Mouse (Mus musculus) retina, adult 2 months (tissue): ENCODE measurements around the gene Exoc4.
A peak's percentile ranks its signal among the peaks of the same experiment; 100 is the strongest.

ENCODE experiments used
- DNase-seq: peaks from one replicate; pipeline ENCODE4 v3.0.0-alpha.2; 2012; ENCODE audit warnings: low read depth, low spot score

Exoc4 gene

DNA sequence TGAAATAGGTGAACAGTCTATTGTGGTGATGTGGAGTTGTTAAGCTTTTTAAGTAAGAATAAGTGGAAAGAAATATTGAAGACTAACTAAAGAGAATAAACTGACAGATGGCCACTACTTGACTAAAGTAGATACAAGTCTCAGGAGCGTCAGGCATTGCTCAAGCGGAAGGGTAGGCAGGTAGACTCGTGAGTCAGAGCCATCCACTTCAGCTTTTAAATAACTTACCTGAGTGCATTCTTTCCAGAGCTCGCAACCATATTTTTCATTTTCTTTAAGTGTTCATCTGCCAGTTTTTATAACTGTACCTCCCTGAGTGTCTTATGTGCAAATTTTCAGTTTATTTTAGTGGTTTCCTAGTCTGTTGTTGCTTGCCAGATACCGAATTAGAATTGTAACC, 219.6 kb downstream of the Exoc4 start:
- DNase-seq, result no peak

DNA sequence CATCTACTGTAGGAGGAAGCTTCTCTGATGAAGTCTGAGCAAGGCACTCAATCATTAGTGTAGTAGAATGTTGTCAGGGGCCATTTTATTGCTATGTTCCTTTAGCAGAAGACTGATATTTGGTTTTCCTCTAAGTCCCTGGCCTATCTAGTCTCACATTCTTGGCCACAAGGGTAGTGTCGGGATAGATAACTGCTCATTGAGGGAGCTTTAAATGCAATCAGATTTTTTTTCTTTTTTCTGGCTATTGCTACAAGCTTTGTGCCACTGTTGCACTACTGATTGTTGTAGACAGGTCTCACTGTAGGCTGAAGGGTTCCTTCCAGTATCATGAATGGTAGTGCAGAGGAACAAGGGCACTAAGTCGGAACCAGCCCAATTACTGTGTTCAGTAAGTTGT, 227.2 kb downstream of the Exoc4 start:
- no peak for DNase-seq

DNA sequence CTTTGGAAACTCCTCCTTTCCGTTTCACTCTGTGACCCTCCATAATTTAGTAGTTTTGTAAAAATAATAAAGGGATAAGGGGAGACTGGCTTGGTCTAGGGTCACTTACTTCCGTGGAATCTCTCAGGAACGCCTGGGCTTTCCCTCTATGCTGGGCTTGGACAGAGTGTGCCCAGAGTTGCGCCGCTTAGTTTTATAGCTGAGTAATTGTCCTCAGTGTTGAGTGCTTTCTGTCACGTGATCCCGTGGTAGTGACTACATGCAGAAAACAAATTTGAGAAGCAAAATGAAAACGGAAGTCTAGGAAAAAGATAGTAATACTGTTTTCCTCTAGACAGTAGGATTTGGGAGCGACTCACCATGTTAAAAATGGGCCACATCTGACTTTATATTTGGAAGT, 235.7 kb downstream of the Exoc4 start:
- DNase-seq, result no peak

DNA sequence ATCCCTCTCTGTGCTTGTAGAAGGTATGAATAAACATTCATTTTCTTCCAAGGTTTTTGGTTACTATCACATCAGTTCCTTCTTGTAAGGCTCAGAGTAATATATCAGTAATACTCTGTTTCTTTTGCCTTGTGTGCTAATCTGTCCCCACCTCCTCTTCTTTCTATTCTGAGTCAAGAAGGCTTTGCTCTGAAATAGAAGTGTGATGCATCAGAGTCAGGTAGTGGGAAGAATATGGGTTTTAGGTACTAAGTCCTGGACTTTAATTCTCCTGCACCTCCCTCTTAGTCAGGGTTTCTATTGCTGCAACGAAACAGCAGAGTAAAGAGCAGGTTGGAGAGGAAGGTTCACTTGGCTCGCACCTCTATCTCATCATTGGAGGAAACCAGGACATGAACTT, 240.9 kb downstream of the Exoc4 start:
- no peak for DNase-seq

DNA sequence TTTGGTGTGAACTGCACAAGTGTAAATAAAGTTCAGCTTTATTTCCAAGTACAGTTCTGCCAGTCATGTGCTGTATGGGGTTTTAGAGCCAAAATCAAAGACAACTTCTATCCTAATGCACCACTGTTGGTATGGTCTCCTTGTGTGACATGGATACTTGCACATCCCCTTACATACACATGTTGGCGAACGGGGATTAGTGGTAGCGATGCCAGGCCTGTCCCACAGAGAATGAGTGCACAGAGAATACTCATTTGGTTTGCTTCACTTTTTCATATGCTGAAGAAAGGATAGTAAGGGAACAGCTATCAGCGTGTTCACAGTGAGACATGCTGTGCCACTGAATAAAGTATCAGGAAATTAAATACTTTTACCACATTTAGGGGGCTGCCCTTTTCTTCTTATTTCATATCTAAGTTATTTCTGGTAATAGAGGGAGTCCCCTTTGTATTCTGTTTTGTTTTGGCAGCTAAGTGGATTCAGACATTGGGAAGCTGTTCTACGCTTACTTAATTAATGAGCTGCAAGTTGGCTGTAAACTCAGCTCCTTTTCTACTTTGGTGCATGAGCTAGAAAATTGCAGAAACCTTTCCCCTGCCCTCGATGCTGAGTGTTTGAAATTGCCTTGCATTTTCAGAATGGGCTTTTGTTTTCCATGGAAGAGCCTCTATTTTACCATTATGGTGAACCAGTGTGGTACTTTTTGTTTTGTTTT, 247.4 kb downstream of the Exoc4 start:
- no peak for DNase-seq

DNA sequence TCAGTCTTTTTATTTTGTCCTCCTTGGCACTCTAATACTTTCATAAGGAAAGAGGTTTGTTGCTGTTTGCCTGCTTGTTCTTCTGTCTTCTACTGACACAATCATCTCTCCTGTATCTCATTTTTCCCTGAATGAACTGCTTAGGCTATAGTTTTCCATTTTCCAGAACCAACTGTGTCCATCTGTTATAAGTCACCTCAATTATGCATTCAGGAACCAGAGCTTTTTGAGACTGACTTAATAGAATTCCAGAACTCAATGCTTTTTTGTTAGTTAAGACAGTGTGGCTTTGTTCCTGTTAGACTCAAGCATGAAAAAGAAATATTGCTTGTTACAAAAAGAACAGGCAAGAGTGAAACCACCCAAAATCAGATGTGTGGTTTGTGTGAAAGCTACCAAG, 248.5 kb downstream of the Exoc4 start:
- DNase-seq, result no peak

DNA sequence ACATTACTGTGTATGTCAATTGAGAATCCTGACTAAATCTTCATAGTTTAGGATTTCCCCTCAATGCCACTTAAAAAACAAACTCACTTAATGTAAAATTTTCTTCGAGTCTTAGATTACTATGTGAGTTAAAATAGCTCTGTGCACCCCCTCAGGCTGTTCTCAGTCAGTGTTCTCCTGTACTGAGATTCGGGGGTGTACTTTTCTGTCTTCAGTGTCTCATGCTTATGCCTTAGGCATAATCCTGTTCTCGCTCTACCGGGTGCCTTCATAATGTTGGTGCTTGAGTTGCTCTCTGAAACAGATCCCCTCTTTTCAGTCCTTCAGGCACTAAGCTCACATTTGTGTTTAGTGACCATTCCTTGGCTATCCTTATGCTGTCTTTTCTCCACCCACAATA, 253.5 kb downstream of the Exoc4 start:
- DNase-seq, result no peak

DNA sequence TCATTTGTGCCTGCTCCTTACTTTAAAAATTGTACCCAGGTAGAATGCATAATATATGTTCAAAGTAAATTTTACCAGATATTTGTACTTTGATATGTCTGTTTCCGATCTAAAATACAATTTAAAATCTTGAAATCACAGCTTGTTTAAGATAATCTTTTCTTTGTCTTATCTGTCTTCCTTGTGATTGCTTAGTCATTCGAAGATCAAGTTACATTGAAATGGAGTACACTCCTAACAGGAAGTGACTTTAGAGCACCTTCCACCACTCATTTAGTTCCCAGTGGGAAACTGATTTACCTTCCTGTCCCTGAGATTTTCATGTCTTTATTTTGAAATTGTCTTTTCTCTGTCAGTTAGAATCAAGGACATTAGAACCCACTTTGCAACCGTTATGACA, 254.5 kb downstream of the Exoc4 start:
- DNase-seq, result no peak

DNA sequence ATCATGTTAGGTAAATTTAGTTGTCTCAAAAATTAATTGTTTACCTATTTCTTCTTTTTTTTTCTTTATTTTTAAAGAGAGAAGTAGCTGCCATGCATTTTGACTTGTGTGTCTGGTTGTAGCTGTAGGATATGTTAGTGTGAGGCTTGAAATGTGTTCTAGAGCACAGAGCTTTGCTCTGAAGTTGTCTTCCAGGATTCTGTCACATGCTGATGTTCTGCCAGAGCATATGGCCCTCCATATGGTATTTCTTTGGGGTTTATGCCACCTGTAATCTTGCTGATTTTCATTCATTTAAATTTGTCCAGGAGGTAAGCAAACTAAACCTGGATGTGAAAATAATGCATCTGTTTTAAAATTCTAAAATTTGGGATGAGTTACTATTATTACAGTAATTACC, 258.2 kb downstream of the Exoc4 start:
- no peak for DNase-seq

DNA sequence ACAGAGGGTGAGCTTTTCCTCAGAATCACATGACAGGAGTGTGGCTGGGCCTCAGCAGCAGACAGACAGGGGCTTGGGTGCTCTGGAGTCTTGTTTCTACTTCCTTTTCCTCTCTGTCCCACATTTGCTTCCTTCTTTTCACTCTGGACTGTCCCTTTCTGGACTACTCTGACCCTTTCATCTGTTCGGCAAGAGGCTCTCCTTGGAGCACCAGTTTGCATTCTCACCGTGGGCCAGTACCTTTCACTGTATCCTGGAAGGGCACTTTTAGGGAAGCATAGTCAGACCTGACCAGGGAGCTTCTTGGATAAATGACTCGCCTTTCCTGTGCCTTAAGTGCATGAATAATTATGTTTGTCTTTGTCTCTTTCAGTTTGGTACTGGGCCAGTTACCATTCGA, 266.5 kb downstream of the Exoc4 start:
- no peak for DNase-seq

DNA sequence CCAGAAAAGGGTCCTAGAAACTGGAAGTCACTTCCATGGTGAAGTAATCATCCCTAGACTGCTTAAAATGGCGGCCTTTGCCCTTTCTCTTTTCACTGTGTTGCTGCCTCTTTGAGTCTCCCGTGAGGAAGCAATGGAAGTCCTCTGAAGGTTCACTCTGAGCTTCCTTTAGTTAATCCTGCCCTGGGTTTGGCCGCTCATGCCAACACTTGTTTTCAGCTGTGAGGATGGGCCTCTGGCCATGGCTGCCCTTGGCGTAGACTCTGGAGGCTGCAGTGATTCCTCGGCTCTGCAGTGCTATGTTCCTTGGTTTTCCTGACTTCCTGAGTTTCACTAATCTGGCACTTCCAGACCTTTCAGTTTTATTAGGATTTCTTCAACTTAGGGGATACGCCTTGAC, 267.9 kb downstream of the Exoc4 start:
- no peak for DNase-seq

DNA sequence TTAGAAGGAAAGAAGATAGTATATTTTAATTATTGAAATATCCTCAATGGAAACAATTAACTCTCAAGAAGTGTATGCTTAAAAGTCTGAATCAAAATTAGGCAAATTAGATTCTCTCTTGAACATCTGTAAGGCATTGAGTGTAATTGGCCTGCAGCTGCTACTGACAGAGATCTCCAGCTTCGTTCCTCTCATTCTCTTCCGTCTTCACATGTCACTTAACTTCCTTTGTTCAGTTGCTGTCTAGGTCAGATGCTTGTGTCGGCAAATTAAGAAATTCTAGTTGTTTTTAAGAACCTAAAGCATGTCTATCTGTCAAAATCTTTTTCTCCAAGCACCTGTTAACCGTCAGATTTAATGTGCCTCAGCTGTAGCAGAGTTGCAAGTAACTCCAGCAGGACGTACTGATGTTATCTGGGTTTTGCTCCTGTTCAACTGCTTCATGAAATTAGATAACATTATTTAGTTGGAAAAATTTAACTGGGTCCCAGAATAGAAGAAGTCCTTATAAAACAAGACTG, 269.1 kb downstream of the Exoc4 start:
- DNase-seq, result no peak

DNA sequence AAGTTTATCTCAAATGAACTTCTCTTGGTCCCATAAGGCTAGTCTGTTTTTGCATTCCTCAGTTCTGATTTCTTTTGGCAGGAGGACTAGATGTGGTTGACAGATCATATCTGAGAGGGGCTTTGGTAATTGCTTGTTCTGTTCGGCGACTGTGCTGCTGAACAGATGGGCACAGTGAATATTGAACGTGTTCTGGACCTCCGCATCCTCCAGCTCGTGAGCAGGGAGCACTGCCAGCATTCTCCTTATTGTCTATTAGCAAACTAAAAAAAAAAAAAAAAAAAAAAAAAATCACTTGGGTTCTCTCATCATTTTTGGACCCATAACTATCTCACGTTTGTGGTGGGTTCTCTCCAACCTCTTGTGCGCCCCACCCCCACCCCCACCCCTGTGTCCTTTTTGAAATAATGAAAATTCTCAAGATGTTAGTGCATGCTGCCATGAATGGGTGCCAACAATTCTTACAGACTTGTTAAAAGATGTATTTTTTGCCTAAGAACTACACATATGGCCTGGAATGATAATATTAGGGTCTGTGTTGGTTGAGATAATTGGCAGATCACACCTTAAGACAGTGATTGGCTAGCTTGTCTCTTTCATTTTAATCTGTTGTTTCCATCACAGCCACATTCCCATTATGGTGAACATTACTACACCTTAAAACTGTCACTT, 276.9 kb downstream of the Exoc4 start:
- DNase-seq, result no peak

DNA sequence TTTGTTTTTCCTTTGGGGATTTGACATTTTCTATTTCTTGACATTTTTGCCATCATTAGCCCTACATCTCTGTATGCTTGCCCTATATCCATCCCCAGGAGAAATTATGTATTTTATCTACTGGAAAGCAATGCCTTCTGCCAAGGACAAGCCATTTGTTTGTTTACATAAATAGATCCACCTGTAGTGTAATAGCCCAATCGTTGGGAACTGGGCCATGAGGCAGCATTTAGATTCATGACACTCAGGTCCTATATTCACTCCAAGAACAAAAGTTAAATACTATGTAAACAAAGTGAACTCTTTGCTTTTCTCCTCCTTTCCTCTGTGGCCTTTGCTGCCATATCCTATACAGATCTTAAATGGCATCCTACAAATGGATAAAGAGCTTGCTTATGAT, 291.5 kb downstream of the Exoc4 start:
- no peak for DNase-seq

DNA sequence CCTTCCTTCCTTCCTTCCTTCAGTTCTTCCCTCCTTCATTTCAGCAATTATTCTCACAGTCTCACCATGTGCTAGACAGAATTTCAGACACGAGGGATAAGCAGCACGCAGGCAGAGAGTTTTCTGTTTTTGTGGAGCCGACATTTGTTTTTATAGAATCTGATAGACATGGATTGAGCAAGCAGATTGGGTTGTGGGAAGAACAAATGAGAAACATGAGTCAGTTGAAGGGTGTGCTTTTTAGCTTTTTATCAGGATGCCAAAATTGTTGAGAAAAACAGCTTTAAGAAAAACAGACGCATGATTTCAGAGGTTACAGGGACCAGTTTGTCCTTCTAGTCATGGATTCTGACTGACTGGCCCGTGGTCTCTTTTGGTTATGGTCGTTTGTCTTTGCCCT, 293.8 kb downstream of the Exoc4 start:
- DNase-seq, result no peak

DNA sequence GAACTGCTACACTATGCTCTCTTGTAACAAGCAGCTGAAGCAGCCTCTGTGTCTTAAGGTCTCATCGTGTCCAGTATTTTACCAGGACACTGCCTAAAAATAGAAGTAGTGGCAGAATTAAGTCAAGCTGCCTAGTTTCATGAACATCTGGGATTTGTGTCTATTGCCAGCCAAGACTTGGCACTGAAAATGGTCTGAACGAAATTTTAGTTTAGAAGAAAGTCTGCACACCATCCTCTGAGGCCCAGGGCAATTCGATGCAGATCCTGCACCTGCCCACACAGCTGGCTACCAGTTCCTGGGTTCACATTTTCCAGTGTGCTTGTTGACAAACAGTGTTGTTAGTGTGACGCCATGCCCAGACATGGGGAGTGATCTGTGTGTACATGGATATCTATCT, 303.0 kb downstream of the Exoc4 start:
- DNase-seq, result peak; percentile 6

DNA sequence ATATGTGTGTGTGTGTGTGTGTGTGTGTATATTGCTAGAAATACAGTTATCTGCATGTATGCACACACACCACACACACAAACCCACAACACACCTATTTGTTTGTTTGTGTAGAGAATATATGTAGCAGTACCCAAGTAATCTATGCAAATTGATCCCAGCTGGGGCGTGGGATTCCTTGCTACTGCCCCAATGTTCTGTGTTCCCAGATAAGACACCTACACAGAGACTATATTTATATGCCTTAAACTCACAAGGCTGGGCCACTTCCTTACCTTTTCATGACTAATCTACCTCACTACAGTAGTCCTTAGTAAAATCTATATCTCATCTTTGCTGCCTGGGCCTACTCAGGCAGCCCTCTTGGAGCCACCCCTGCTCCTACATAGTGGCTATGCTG, 312.0 kb downstream of the Exoc4 start:
- DNase-seq, result no peak

DNA sequence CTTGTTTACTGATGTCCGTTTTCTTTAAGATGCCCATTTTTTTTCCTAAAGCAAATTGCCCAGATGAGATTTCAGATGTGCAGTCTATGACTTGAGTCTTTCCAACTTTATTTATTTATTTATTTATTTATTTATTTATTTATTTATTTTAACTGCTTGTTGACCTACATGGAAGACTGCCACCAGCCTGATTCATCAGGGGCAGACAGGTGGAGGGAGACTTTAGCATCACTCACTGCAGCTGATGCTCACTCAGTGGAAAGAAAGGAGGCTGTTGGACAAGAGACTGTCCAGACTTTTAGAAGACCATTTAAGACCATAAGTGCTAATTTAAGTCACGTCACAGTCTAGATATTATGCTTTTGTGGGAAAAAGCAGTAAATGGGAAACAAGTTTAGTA, 313.0 kb downstream of the Exoc4 start:
- DNase-seq, result no peak

DNA sequence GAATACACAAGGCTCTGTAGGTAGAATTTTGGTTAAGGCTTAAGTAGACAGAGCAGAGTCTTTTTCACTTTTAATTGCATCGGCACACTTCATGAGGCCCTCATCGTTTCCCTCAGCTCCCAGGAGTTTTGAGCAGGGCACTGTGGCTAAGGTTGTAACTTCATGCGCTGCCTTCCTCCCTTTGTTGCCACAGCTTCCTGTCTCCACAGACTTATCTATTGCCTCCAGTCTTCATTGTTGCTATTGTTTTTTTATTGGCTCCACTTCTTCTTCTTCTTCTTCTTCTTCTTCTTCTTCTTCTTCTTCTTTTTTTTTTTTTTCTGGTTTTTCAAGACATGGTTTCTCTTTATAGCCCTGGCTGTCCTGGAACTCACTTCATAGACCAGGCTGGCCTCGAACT, 327.1 kb downstream of the Exoc4 start:
- DNase-seq, result no peak

DNA sequence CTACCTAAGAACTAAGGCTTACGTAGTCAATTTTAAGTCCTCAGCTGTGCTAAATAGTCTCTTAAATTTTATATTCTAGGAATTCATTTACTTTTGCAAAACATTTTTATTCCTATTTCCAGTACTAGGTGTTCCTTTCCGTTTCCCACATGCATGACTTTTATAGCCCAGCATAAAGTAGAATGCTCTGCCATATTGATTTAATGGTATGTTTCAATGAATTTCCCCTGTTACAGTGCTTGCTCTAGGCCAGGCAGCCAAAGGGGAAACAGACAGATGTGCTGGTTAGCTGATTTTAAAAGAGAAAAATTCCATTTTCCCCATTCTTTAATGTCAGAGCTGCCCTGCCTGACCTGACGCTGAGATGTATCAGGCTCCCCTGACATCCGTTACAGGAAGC, 359.6 kb downstream of the Exoc4 start:
- no peak for DNase-seq

DNA sequence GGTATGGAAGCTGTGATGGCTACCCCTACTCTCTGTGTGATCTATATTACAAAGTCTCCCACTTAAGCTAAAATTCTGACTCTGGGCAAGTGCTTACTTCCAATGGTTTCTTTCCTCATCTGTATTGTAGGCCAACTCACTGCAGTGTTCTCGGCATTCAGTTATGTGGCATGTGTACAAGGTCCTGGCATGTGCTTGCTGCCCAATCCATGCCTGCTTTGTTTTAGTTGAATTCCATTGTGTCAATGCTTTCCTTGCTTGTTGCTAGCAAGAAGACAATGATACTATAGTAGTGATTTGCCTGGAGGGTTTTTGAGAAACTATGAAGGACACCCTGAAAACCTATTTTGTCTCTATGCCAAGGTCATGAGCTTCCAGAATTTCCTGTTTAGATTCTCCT, 365.1 kb downstream of the Exoc4 start:
- DNase-seq, result no peak

DNA sequence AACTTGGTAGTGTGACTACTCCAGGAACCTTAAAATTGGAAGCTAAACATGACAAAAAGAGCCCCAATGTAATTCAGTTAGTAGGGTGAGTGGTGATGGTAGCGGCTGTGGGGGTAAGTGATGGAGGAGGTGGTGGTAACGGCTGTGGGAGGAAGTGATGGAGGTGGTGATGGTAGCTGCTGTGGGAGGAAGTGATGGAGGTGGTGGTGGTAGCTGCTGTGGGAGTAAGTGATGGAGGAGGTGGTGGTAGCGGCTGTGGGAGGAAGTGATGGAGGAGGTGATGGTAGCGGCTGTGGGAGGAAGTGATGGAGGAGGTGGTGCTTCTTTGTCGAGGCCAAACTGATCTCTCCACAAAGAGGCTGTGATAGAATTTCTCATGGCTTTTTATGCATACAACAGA, 369.7 kb downstream of the Exoc4 start:
- no peak for DNase-seq

DNA sequence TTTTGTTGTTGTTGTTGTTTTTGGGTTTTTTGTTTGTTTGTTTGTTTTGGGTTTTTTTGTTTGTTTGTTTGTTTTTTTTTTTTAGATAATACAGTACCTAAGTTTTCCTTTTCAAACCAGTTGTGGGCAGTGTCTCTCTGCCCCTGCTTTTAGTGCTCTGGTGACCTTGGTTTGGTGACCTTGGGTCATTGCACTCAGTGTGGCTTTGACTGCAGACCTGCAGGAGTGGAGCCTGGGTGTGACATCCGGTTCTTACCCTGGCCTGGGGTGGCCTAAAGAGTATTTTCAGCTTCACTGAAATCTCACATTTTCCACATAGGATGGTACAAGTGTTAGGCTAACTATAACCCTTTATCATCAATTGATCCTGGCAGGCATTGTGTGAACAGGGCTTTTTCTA, 371.8 kb downstream of the Exoc4 start:
- no peak for DNase-seq

DNA sequence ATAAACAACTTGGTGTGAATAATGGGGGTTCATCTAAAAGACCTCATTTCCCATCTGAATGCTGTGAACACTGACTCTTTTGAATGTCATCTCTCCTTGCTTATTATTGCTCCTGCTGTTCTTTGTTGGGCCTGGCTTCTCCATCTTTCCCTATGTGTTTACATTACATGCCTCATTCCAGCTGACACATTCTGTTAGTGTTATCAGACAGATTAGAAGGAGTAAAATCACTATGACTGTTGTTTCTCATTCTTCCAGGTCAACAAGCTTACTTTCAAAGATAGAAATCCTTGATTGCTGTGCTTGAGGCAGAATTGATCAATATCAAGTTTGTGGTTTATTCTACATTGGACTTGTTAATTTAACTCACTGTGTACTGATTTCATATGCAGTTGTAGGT, 377.0 kb downstream of the Exoc4 start:
- DNase-seq, result no peak
